Mouse (Mus musculus) lung, adult 18-20 months (tissue): ENCODE data around the gene Tmem176b.
"Not testable (repeated sequence)": the region's sequence is repeated elsewhere in the genome, so short reads cannot be mapped to it uniquely, and the experiment has no call there.

ENCODE experiments used
- DNase-seq, 2 experiments: peaks; one replicate each; pipeline ENCODE4 v3.0.0; 2022; ENCODE audit warnings: mixed read lengths in 2 of 2

The Tmem176b gene

DNA sequence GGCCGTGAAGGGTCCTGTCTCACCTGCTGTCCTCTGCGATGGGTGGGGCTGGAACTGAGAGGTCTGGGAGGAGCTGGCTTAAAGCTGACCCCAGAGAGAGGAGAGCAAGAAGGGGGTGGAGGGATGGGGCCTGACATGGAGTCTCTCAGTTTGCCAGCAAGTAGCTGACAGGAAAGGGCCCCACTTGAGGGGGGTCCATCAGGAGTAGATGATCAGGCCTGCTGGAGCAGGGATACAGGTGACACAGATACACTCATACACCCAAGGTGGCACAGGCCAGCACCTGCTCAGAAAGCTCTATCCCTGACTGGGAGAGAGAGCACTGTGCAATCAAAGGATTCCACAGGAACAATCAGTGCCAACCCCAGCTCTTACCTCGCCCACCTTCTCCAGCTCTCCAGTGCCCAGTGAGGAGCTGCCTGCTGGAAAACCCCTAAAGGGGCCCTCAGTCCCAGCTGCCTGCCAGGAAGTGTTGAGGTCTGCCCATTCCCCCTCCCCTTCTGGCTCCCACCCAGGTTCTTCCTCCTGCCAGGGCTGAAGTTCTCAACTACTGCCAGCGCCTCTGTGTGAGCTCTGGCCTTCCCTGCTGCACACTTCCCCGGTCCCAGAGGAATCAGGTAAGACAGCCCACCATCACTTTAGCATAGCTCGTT is at the start of gene Tmem176b:
TSS of gene Tmem176b (minus strand) at position 524 of the 653 bp plus-strand sequence.
- peak; percentile 96 to 97 for DNase-seq

GRCm38 (mm10) chr6:48876510-48877135 is 35.3 kb upstream of the Tmem176b start:
- no peak for DNase-seq

DNA sequence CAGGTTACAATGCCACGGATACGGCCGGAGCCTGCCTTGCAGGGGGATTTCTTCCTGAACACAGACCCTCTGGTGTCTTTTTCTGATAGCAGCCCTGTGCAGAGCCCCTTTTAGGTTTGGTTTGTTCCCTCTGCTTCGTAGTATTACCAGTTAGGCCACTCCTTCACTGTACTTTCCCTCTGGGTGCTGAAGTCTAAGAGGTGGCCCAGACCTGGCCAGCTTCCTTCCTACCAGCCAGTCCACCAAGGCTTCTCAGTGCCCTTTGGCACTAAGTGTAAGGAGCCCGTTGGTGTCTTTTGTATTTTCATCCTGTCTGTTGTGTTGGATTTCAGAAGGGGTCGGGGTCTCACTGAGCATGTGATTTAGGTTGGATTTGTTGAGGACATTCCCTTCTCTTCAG is 34.2 kb upstream of the Tmem176b start:
- DNase-seq, result no peak

DNA sequence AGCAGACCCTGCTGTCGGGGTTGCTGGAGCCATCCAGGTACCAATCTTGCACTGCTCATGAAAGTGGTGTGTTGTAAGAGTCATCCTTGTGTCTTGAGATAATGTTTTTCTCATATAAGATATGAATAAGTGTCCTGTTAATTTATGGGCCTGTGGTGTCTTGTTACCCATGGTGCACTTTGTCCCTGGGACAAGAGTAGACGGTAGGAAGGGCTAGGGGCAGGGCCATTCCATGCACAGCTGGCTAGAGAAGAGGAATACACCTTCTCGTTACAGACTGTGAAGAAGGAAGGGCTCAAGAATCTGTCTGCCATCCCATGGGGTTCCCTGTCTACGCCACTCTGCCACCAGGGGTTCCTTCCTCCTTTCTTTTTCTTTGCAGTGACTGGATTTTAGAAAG is 33.3 kb upstream of the Tmem176b start:
- DNase-seq, result no peak

GRCm38 (mm10) chr6:48872596-48872995 is 31.3 kb upstream of the Tmem176b start, which contains the start of gene Aoc1:
TSS of gene Aoc1 (plus strand) at chr6:48872896.
- no peak for DNase-seq

GRCm38 (mm10) chr6:48869774-48870173 is 28.5 kb upstream of the Tmem176b start:
- DNase-seq, result no peak

- no peak for DNase-seq
Observed at GRCm38 (mm10) chr6:48867158-48867557, 25.9 kb upstream of the Tmem176b start.

DNA sequence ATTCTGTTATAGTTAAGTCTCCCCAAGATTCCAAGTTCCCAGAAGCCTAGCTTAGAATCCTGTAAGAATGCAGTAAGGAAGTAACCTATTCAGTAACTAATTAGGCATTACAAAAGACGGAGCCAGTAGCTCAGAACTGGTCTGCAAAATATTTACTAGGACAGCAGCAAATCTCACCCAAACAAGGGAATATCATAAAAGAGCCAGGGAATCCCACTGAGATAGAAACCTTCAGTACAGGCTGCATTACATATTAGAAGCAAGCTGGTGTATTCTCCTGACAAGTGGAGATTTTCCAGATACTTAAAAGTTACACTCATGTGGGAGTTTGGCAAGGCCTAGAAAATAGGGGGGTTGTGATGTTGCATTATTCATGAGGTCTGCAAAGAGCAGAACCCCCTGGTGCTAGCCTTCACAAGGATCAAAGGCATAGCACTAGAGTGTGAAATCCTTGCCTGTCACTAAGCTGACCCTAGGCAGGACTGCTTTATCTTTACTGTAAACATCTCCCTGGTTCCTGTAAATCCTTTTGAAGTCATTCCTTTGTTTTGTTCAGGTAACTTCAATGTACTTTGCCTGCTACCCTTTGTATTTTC is 25.2 kb upstream of the Tmem176b start:
- not testable (repeated sequence) for DNase-seq

DNA sequence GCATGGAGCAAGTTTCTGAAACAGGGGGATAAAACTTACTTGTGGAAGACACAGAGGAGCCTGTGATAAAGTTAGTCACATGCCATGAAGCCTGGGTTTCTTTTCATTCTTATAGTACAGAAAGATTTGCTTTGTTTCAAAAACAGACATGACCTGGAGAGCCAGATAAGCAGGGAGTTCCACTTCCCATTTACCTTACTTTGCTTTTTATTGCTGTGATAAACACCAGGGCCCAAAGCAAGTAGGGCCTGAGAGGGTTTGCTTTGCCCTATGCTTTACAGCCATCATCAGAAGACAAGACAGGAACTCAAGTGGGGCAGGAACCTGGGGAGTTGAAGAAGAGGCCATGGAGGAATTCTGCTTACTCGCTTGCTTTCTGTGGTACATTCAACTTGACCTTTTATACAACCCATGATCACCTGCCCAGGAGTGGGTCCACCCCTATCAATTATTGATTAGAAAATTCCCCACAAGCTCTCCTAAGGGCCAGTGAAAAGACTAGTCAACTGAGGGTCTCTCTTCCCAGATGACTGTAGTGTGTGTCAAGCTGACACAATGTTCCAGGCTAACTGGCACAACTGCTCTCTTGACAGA is 24.0 kb upstream of the Tmem176b start:
- no peak for DNase-seq

DNA sequence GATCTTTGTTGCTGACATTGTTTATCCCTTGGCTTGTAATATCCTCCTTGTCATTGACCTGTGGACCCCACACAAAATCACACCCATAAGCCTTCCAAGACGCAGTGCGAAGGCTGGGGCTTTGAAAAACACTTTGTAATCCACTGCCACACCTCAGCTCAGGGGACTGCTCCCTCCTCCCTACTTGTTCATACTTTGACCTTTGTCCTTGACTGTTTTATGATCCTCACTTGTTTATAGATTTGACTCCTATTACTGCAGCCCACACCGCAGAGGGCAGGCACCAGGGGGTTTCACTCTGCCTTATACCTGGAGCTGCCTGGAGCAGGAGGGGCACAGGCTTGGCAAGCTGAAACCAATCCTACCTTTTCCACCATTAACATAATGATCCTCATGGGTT is 23.4 kb upstream of the Tmem176b start:
- DNase-seq, result no peak

DNA sequence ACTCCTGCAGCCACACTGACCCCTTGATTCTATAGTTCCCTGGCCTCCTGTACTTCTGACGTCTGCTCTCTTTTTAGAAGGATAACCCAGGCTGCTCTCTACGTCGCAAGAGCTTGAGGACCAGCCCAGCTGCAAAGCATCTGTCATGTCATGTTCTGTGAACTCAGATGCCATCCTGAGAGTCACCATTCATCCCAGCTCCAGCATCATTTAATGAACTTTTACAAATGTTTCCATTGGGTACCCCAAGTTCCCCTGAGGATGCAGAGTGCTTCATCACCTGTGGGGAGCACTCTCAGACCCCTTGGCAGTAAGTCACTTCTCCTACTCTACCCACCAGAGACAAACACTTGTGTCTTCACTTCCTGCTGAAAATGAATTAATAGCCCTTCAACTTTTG is 22.9 kb upstream of the Tmem176b start:
- no peak for DNase-seq

- DNase-seq, result no peak
Observed at GRCm38 (mm10) chr6:48863488-48863887, 22.2 kb upstream of the Tmem176b start.

- no peak for DNase-seq
Observed at GRCm38 (mm10) chr6:48862816-48863215, 21.5 kb upstream of the Tmem176b start.

GRCm38 (mm10) chr6:48861616-48862280 is 20.5 kb upstream of the Tmem176b start:
- no peak for DNase-seq

DNA sequence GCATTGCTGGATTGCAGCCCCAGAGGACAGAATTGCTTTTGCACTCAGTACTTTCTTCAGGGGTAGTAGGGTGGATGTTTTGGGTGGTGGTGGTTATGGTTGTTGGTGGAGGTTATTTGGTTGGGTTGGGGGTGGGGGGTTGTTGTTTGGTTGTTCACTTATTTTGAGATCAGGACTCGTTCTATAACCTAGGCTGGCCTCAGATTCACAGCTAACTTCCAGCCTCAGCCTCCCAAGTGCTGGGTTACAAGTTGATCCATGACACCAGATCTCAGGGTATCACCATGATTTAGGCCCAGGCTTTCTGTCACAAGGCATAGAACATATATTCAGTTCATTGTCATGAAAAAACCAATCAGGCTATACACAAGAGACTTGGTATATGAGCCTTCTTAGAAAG is 19.6 kb upstream of the Tmem176b start:
- no peak for DNase-seq

- peak; percentile 55 to 66 for DNase-seq
Observed at GRCm38 (mm10) chr6:48860130-48860815, 19.0 kb upstream of the Tmem176b start.

DNA sequence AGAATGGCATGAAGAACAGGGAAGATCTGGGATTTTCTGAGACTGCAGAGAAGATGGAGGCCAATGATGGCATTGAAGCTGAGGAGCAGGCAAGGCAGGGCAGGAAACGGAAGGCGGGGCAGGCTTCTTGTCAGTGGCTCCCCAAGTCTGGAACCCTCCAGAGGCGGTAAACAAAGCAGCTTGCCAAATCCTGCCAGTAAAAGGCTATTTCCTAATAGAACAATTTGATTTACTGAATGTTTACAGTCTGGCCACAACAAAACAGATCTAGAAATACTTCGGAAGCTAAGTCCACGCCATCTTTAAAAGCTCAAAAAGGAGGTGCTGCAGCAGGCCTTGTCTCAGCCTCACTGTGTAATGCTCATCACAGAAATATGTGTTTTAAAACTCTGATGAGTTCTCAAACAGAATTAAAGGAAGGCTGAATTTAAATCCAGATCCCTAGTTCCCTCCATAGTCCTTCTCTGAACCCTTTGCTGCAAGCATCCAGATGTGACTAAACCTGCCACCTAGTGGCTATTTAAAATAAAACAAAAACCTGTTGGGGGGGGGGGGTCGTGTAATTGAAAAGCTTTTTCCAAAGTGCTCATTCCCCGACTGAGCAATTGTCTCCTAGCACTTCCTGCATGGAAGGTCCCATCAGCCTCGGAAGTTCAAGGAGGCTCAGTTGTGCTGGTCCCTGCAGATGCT is 16.5 kb upstream of the Tmem176b start:
- DNase-seq, result peak; percentile 73 to 84

DNA sequence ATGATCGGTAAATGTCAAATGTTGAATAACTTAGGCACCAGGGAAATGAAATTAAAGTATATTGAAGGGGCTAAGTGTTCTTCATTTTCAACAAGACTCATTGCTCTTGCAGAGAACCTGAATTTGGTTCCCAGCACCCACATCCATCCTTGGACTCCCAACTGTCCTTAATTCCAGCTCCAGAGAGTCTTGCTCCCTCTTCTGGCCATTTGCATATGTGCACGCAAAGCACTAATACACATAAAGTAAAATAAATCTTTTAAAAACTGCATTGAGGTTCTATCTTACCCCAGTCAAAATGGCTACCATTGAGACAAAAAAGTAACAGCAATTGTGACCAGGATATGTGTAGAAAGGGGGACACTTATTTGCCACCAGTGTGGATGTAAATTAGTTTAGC is 12.9 kb upstream of the Tmem176b start:
- no peak for DNase-seq

- peak; percentile 66 to 71 for DNase-seq
Observed at GRCm38 (mm10) chr6:48851820-48852491, 10.7 kb upstream of the Tmem176b start.

- no peak for DNase-seq
Observed at GRCm38 (mm10) chr6:48845086-48845485, 3.8 kb upstream of the Tmem176b start.

DNA sequence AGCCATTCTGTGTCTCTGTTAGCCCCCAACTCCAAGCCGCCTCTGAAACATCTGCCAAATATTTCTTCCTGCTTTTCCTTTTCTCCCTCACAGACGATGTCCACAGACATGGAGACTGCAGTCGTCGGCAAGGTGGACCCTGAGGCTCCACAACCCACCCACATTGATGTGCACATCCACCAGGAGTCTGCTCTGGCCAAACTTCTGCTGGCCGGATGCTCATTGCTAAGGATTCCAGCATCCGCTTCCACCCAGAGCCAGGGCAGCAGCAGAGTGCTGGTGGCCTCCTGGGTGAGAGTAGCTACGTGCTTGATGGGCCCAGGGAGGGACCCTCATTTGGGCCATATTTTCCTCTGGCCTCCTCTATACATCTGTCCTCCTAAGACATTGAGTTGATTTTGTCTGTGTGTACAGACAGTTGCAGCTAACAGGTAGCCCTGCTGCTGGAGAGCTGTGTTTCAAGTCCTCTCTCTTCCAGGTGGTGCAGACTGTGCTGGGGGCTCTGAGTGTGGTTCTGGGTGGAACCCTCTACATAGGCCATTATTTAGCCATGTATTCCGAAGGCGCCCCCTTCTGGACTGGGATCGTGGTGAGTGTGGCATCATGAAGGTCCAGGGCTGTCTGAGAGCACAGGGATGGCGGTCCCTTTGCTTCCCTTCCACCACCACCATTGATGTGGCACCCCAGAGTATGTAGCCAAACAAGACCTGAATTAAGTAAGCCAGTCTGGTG is 981 bp upstream of the Tmem176b start:
- peak; percentile 67 to 73 for DNase-seq
